Mouse (Mus musculus): ENCODE measurements at regions not wholly inside any gene's neighbourhood (a gene's known extent, or its start where the extent isn't known, plus 50 kb on each side); places are given as distances from the start of the nearest gene placed in this dataset.

DNA sequence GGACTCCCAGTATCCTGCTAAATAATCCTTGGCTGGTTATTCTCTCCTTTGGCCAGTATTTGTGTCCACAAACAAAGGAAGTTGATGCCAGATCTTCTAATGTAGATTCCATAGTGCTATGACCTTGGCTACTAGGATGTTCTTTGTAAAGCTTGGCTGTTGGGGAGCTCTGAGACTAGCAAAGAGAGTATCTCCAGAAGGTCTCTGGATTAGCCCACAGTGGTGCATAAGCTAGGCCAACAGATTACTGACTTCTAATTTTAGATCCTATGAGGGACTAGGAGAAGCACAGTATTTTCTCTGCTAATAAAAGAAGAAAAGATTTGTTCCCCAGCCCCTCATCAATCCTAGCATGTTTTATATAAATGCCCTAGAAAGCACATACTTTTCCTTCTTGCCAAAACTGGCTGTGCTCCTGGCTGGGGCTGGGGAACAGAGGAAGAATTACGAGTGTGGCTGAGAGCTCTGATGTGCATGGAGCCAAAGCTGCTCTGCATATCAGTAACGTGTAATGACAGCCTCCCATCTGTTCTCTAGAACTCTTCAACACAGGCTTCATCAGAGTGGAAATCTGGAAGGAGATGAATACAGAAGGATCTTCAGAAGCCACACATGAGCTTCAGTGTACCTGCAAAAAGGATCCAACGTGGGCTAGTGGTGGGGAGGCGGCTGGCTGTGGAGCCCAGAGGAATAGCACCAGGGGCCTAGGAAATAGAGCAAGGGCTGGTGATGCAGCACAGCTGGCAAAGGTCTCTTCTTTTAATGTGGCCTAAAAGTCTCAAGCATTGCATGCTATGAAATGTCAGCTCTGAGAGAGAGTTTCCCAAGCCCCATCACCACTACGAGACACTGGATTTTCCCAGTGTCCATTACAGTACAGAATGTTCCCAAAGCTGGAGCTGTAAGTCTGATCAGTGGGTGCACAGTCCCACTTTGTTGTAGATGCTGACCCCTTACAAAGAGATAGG lies 283.0 kb upstream of the Plxna2 start:
- peak; percentile 21 for DNase-seq (ENCODE audit: low spot score)

DNA sequence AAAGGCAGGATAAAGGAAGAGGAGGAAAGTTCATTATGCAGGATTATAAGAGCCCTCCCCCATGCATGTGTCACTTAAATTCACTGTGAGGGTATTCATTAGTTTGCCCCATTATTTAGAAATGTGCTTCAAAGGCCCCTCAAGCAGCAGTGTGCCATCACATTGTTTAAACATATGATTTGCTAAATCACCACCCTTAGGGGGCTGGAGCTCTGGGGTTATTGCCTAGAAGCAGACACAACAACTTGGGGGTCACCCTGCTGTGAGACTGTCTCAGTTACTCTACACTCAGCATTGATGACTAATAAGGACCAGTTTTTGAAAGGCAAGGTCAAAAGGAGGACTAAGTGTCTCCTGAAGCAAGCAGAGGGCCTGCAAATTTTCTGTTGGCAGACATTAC lies 285.4 kb upstream of the Plxna2 start:
- no peak for DNase-seq (ENCODE audit: low spot score)

DNA sequence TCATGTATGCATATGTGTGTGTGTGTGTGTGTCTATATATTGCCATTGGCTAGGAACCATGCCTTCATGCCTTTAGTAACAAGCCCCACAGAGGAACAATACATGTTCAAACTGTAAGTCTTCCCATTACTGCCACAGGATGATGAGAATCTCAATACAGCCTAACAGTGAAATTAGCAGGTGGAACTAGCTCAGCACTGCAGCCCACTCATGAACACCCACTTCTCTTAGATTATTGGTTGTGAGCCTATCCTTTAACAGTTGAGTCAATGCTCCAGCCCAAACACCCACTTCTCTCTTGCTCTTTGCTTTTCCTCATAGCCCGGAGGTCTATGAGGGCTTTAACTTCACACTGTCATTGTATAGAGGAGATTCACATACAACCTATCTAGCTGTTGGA lies 287.5 kb upstream of the Plxna2 start:
- DNase-seq (ENCODE audit: low spot score): no peak

DNA sequence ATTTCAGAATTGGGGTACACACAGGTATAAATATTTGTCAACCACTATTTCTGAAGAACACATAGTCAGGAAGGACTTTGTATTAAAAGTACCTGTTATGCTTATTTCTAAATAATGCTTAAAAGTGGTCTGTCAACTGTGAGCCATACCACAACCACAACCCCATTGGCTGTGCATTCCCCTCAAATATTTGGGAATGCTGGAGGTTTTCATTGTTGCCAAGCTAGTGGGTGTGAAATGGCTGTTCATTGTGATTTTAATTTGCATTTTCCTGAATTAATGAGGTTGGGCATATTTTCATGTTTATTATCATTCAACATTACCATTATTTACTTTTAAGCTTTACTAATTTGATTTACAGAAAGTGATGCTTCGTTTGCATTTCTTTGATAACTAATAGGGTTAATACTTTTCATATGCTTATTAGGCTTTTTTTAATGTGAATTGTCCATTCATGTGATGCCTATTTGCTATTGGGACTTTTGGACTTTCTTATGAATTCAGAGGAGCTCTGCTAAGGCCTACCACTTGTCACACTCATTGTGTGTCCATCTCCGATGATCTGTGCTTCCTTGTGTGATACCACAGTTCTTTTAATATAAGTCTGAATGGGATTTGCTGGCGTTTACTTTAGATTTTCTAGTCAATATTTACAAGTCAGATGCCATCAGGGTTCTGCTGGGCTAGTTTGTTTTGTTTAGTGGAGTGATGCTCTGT lies 297.5 kb upstream of the Plxna2 start:
- no peak for DNase-seq (ENCODE audit: low spot score)

DNA sequence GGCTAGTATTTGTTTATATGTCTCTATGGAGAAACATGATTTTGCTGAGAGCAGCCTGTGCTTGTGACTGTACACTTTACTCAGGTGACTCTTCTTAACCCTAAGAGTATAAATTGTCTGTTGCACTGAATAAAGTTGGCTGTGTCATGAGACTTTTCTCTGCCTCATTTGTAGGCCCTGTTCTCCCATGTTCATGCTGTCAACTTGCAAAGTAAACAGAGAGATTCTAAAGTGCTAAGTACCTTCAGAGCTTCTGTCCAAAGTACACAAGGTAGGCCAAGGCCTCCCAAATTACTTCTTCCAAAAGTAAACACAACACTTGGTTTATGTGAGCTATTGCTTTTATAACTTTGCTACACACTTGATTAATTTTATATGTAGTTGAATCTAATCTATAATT lies 299.7 kb upstream of the Plxna2 start:
- DNase-seq (ENCODE audit: low spot score): no peak

DNA sequence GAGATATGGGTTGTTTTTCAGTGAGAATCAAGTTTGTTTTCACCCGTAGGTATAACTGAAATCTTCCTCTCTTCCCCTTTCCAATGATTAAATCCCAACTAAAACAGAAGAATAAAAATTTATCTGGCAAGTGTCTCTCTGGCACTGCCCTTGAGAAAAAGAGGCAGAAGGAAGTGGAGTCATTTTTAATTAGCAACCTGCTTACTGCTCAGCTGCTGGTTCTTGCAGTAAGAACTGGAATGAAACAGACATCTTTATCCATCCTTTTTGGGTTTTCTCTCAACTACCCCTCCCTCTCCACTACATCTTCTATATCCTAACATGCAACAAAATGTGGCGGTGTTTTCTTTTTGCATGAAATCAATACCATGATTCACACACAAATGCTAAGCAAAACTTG lies 302.4 kb upstream of the Plxna2 start:
- DNase-seq (ENCODE audit: low spot score): no peak

DNA sequence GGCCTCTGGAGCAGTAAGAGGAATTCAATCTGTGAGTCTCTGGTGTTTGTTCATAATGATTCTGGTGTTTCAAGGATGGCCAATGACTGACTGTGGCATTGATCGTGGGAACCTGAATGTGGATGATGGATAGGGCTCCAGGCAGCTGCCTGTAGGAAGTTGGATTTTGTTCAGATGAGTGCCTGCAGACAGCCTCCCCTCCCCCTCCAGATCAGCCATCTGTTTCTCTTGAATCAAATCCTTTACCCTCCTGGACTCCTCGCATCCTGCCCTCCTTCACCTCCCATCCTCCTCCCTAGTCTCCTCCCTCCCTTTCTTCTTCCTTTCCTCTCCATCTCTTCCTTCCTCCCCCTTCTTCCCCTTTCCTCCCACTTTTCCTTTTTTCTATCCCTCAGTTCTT lies 307.6 kb upstream of the Plxna2 start:
- no peak for DNase-seq (ENCODE audit: low spot score)

DNA sequence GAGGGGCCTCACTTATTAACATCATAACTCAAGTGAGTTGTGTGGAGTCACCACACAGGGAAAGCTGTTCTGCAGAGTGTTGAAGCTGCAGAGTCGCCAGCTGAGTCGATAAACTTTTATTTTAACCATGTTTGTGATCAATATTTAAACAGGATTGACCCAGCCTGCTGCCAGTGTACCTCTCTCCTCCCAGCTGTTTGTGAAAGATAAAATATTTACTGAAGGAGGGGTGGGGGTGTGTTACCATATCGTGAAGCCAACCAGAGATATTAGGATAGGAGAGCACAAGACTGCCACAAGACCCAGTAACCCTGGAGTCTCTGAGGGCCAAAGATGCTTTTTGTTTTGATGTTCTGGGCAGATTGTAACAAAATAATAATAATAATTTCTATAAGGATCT lies 309.4 kb upstream of the Plxna2 start:
- DNase-seq (ENCODE audit: low spot score): no peak

DNA sequence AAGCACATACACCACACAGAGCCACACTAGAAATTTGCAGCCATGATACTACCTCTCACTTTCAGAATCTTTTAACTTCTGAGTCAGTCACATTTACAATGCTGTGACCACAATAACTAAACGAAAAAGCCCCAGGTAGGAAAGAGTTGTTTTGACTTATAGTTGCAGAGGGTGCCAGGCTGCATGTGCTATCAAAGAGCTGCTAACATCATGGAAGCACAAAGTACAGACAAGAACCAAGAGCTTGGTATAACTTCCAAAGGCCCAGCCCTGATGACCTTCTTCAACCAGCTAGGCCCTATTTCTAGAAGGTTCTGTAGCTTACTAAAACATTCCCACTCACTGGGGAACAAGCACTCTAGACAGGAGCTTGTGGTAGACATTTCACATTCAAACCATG lies 314.1 kb upstream of the Plxna2 start:
- no peak for DNase-seq (ENCODE audit: low spot score)

DNA sequence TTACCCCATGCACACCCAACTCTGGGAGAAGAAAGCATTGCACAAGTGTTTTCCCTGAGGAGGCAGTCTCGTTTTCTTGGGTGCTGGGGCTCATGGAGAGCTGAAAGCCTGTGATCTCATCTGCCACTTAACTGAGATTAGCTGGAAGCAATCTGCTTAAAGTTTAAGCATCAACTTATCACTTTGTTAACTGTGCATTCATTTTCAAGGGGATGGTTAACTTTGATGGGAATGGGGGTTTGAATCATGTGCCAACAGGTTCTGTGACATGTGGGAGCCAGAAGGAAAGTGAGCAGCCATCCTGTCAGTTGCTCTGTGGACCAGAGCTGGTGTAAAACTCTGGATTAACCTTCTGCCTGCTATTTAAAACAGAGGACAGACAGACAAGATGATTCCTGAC lies 315.2 kb upstream of the Plxna2 start:
- DNase-seq (ENCODE audit: low spot score): no peak

DNA sequence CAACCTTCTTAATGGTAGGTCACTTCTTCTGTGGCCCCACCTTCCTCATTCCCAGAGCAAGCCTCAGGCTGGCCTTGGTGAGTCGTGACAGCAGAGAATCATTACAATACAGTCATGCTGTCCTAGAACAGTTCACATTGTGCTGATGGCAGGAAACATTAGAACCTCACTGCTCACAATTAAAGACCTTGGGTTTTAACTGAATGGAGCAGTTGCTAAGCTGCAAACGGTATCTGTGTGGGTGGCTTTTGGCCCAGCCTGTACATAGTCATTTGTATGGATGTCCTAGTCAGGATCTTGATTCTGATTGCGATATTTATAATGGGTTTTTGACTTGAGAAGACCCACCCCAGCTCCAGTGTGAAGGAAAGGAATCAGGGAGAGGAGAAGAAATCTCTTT lies 336.1 kb upstream of the Plxna2 start:
- DNase-seq (ENCODE audit: low spot score): no peak

DNA sequence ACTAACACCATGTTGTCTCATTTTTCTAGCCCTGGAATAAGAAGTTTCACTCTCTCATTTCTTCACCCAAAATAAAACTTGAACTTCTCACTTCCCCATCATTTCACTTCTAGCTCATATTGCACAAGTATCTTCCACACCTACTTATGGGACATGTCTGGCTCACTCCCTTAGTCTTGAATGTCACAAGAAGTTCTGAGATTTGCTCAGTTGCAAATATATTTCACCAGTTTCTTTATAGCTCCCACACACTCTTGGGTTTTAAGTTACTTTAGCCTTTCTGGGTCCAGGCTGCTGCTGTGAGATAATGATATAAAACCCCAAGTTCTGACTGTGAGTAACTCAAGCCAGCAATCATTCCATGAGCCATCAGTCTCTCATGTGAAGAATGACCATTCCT lies 350.0 kb upstream of the Plxna2 start:
- no peak for DNase-seq (ENCODE audit: low spot score)

DNA sequence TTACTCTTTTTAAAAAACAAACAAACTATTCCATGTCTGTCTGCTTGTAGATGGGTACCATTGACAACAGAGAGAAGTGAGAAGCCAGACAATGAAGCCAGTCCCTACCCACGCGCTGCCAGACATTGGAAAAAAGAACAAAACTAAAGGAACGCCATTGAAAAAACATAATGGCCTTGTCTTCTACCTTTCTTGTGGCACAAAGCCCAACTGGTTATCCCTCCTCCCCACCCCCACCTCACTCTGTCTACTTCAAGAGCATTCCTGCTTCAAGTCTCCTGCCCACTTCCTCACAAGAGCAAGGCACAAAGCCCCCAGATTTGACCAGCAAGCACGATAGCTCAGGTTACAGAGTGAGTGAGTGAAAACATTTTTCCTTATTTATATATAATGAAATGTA lies 355.6 kb upstream of the Plxna2 start:
- no peak for DNase-seq (ENCODE audit: low spot score)

DNA sequence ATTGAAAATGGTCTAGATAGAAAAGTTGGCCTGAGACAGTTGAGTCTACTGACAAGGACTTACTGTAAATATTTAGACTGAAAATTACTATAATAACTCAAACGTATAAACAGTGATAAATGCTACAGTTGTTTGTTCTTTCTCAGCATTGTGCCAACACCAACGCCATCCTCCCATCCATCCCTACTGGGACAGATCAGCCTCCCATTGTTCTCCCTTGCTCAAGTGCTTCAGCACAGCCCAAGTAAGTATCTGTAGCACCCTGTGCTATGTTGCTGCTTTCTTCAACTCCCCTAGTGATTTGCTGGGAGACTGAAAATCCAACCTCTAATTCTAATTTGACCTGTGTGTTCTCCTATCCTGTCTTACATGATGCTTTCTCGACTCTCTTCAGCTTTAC lies 358.1 kb upstream of the Plxna2 start:
- DNase-seq (ENCODE audit: low spot score): no peak

DNA sequence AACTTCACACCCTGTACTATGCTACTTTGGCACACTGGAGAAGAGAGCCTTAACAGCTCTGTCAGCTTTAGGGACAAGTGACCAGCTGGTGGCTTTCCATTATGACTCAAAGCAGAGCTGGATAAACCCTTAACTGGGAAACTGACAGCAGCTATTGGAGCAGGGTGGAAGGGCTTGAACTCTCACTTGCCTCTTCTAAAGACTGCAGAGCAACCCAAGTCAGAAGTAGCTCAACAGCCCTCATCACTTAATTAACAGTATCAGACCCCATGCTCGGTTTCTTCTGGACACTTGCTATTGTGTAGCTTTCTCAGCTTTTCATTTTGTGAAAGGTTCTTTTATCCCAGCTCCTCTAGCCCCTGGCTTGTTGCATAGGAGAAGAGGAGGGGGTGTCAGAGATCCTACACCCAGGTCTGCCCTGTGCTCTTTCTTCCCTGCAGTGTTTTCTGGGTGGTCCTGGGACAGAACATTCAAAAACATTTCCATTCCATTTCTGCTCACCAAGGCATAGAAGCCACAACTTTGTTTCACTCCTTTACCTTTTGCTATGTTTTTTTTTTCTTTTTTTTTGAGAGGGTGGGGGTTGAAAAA lies 373.1 kb upstream of the Plxna2 start:
- DNase-seq (ENCODE audit: low spot score): no peak

DNA sequence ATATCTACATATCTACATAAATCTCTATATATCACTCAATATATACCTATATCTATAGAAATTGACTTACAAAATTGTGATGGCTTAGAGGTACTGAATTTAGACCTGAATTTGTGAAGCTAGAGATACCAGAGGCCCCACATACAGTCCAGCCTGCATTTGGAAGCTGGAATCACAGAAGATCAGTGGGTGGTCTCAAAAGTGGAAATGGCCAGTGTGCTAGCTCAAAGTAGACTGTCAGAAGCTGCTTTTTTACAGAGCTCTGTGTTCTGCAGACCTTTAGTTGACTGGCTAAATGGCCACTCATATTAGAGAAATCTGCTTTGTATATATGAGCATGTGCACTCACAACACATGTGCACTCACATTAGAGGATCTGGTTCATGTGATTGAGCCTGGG lies 376.9 kb upstream of the Plxna2 start:
- DNase-seq (ENCODE audit: low spot score): no peak

DNA sequence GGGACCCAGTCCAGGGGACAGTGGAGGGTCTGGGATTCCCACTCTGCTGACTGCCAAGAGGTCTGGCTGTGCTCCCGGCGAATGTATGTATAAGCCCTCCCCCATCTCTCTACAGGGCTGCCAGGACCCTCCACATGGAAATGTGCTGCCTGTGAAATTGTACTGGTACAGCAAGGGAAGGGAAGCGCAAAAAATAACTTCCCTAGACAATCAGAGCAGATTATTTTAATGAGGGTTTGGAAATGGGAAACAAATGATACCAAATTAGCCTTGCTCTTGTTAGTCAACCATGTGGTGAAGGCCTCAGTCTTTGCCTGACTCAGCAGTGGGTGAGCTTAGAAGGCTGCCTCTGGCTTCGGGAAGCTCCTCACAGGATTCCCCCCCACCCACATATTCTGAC lies 386.8 kb upstream of the Plxna2 start:
- no peak for DNase-seq (ENCODE audit: low spot score)

DNA sequence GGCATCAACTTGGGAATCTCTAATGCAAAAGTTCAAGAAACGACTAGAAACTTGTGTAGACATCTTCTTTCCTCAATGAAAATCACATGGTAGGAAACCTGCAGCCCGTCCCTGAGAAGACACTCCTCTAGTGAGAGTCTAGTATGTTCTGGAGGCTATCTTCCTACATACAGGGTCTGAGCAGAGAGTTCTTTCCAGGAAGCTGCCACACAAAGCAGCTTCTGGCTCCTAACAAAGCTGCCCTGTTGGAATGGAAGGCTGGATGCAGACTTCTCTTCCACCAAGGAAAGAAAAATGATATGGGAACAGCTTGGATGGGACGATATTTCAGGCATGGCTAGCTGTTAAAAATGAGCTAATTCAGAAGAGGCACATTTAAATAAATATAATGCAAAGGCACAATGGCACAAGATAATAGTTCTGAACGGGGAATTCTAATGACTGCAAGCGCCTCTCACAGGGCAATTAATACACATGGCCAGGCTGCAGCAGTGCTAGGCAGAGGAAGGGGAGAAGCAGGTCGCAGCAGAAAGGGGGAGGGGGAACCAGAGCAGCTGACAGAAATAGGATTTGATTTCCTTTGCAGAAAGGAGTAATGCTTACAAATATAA lies 391.4 kb upstream of the Plxna2 start:
- no peak for DNase-seq (ENCODE audit: low spot score)

DNA sequence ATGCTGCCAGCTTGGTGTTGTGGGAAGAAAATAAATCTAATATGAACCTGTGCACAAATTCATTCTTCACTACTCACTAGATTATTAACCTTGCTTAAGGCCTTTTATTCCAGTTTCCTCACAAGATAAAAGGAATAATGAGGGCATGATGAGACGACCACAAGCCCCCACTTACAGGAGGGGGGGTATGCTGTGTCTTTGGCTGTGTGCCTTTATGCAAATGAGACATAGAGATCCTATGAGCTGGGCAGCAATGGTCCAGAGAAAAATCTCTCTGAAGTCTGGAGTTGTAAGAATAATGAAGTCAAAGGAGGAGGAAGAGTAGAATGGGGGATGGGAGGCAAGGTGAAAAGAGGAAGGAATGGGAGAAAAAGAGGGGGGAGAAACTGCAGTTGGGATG lies 392.2 kb upstream of the Plxna2 start:
- no peak for DNase-seq (ENCODE audit: low spot score)

DNA sequence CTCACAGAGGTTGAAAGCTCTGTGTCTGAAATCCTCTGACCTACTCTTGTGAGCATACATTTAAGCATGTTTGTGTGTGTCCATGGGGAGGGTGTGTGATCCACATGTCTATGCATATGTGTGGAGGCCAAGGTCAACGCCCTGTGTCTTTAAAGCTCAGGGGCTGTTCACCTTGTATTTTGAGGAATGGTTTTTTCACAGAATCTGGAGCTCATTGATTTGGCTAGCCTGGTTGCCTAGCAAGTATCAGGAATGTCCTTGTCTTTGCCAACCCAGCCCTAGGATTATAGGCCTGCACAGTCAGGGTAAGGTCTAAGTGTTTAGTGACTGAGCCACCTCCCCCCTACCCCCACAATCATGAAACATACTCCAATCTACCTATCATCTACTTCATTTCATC lies 394.0 kb upstream of the Plxna2 start:
- DNase-seq (ENCODE audit: low spot score): no peak

DNA sequence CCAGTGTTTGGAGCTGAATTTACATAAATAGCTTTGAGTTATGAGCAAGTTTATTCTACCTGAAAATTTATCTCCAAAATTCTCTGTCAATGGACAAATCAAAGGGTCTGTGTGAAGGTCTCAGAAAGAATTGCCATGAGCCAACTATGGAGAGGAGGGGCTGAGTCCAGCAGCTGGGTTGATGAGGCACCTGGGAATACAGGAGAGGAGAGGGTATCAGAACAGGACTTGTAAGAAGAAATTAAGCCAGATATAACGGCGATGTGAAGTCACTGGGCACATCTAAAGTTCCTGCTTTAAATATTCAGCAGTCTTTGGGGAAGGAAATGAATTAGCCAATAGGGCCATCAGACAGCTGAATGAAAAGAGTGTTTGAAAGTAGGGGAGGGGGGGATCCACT lies 394.4 kb upstream of the Plxna2 start:
- DNase-seq (ENCODE audit: low spot score): no peak

DNA sequence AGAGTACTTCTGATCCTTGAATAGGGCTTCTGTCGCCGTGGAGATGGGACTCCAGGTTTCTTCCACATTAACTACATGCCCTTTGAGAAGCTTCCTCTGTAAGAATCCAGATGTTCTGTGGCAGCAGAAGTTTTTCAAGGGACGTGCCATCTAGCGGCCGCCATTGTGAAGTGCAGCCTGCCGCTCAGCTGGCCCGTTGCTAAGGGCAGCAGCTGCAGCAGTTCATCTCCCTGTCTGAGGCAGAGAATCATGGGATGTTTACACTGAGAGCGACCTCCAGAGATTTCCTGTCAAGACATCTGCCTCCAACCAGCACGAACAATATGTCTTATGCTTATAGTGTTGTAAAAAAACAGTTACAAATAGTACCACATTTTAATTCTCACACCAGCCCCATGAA lies 395.0 kb upstream of the Plxna2 start:
- peak; percentile 63 for DNase-seq (ENCODE audit: low spot score)
